Mouse (Mus musculus) thymus, adult 2 months (tissue): ENCODE results near the gene Rnf126.

Experiments used
- CTCF ChIP-seq: fragments of 200-500 bp; IDR thresholded peaks from 2 replicates; pipeline ENCODE4 v1.5.1; 2012; ENCODE audit warnings: mild to moderate bottlenecking, control low read depth, low read length, moderate library complexity, borderline replicate concordance; ENCODE audit not compliant: control insufficient read depth, poor library complexity, insufficient read depth; ENCODE audit errors: extremely low read depth
- POLR2A ChIP-seq: fragments of 200-500 bp; IDR thresholded peaks from 2 replicates; pipeline ENCODE4 v1.6.1; 2012; ENCODE audit warnings: mild to moderate bottlenecking, low read length, control low read depth, moderate library complexity; ENCODE audit not compliant: control insufficient read depth, poor library complexity, insufficient read depth; ENCODE audit errors: extremely low read depth

GRCm38 (mm10) chr10:79745898-79746773 lies 20.6 kb downstream of the Rnf126 start, which contains the start of gene Polrmt:
- TF ChIP-seq POLR2A (peak; percentile 79), CTCF (peak; percentile 61; the same call in 1 of the 2 replicates)
